Mouse (Mus musculus): ENCODE measurements at regions not wholly inside any gene's neighbourhood (a gene's known extent, or its start where the extent isn't known, plus 50 kb on each side); places are given as distances from the start of the nearest gene placed in this dataset.

DNA sequence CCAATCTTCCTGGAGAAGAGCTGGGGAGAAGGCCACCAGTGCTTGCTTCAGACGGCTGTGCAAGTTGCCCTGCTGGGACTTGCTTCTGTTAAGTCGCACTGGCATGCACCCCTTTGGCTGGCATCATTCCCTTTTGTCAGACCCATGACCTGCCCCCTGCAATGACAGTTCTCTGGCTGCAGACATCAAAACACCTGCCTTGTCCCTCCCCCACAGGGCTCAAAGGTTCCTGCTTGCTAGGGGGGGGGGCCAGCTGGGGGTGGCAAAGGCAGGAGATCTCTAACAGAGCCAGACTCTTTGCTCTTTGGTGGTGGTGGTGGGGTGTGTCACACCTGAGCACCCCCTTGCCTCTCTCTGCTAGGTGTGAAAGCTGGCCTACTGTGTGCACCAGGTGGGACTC is 154.5 kb downstream of the Trim29 start:
- no peak for DNase-seq (ENCODE audit: low read depth, low spot score)
- 21% methylated on average over 2 of the region's 2 CpGs for WGBS

- no peak for DNase-seq (ENCODE audit: low read depth, low spot score)
- WGBS = 45% methylated on average over 8 of the region's 8 CpGs
Measured at GRCm38 (mm10) chr9:43465731-43466330, 155.2 kb downstream of the Trim29 start.

DNA sequence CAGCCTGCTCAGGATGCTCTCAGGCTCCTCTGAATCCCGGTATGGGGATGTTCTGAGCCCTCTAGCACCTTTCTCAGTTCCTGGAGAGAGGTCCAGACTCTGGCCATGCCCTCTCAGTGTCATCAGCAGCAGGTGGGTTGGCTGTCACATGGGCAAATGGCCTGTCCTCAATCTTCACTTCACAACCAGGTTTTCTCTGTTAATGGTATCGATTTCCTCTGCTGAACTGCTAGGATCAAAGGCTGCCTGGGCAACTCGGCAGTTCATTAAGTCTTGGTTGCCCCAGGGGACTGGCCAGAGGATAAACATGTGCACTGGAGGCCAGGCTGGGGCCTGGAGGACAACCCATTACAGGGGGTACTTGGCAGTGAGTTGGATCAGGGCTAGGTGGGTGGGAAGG is 156.2 kb downstream of the Trim29 start:
- WGBS = 64% methylated on average over 3 of the region's 3 CpGs
- no peak for DNase-seq (ENCODE audit: low read depth, low spot score)

DNA sequence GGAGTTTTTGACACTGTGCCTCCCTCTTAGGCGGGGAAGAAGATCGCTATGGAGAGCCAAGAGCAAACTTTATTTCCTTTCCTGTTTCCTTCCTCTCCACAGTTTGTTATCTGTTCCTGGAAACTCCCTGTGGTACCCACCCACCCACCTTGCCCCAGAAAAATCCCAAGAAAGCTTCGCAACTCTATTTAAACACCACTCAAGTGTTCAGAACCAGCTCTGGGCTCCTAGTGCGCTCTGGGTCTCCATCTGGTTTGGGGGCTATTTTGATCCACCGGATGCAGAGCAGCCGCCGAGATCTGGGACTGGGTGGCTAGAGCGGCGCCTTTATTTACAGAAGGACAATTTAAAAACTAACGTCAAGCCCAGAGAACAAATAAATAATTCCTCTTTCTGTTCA is 158.6 kb downstream of the Trim29 start:
- DNase-seq (ENCODE audit: low read depth, low spot score) = no peak
- WGBS = 35% methylated on average over 10 of the region's 10 CpGs

DNA sequence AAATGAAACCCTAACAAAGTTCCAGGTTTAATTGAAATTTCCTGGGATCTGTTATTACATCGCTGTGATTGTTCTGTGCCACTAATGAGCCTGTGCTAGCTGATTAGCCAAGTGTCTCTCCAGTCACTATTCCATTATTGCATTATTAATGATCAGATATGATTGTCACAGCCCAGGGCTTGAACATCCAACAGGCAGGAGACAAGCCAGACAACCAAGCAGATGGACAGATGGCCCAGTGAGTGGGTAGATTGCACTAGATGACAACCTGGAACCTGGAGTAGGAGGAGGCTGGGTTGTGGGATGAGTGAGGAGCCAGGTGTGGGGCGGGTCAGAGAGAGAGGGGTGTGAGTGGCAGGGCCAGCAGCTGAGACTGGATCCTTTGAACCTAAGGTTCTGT is 161.6 kb downstream of the Trim29 start:
- DNase-seq (ENCODE audit: low read depth, low spot score) = no peak
- WGBS = 73% methylated on average over 2 of the region's 2 CpGs

GRCm38 (mm10) chr9:43473164-43473563 is 162.5 kb downstream of the Trim29 start:
- WGBS = 55% methylated on average over 1 of the region's 1 CpGs
- no peak for DNase-seq (ENCODE audit: low read depth, low spot score)

GRCm38 (mm10) chr9:43473601-43474302 is 163.1 kb downstream of the Trim29 start:
- no peak for DNase-seq (ENCODE audit: low read depth, low spot score)
- 65% methylated on average over 16 of the region's 16 CpGs for WGBS

- DNase-seq (ENCODE audit: low read depth, low spot score) = no peak
- 66% methylated on average over 4 of the region's 4 CpGs for WGBS
Measured at GRCm38 (mm10) chr9:43474303-43474643, 163.6 kb downstream of the Trim29 start.

DNA sequence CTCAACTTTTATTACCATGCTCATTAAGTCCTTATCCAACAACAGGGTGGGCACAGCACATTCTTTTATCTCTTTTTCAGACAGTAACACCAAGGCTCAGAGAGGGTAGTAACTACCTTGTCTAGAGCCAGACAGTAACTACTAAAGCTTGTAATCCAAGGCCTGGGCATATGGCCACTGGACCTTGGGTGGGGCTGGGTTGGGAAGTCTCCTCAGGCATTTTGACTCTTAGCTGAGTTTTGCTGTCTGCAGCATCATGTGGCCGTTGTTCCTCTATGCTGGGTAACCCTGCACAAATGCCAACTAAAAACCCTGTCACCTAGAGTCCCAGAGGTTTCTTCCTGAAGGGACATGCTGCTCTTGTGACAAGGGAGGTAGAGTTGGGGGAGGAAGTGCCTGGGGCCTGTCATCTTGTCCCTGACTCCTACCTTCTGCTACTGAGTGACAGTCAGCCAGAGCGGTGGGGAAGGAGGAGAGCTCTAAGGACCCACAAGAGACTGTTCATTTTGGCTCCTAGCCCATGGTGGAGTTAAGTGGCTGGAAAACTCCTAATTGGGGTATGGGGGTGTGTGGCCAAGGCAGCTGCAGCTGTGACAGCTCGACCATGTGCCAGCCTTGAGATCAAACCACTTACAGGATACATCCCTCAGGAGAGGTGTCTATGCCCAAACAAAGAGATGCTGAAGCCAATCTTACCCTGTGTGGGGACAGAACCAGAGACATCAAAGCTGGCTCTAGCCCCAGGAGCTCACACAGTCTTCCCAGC is 170.4 kb downstream of the Trim29 start:
- no peak for DNase-seq (ENCODE audit: low read depth, low spot score)
- 42% methylated on average over 3 of the region's 3 CpGs for WGBS

- 70% methylated on average over 11 of the region's 11 CpGs for WGBS
- no peak for DNase-seq (ENCODE audit: low read depth, low spot score)
Measured at GRCm38 (mm10) chr9:43482101-43483090, 171.7 kb downstream of the Trim29 start.

GRCm38 (mm10) chr9:43483195-43483594 is 172.5 kb downstream of the Trim29 start:
- no peak for DNase-seq (ENCODE audit: low read depth, low spot score)
- WGBS = 73% methylated on average over 2 of the region's 2 CpGs

- WGBS = 83% methylated on average over 2 of the region's 2 CpGs
- DNase-seq (ENCODE audit: low read depth, low spot score) = no peak
Measured at GRCm38 (mm10) chr9:43483906-43484305, 173.3 kb downstream of the Trim29 start.

DNA sequence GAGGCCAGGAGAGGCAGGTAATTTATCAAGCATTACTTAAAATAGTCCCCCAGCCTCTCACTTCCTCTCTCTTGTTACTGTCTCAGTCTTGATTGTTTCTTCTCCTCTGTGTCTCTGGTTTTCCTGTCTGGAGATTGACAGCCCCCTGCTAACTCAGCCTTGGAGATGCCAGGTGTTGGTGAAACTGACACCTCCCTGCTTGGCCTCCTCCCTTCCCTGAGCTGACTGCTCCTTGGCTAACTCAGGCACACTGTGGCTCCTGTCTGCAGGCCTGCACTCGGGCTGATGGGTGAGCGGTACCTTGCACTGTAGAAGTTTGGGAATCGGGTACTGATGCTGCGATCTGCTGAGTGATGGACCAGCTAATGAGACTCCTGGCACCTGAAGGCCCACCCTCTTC is 176.1 kb downstream of the Trim29 start:
- no peak for DNase-seq (ENCODE audit: low read depth, low spot score)
- 65% methylated on average over 4 of the region's 4 CpGs for WGBS

GRCm38 (mm10) chr9:43489205-43489604 is 178.6 kb downstream of the Trim29 start:
- WGBS = 60% methylated on average over 8 of the region's 8 CpGs

DNA sequence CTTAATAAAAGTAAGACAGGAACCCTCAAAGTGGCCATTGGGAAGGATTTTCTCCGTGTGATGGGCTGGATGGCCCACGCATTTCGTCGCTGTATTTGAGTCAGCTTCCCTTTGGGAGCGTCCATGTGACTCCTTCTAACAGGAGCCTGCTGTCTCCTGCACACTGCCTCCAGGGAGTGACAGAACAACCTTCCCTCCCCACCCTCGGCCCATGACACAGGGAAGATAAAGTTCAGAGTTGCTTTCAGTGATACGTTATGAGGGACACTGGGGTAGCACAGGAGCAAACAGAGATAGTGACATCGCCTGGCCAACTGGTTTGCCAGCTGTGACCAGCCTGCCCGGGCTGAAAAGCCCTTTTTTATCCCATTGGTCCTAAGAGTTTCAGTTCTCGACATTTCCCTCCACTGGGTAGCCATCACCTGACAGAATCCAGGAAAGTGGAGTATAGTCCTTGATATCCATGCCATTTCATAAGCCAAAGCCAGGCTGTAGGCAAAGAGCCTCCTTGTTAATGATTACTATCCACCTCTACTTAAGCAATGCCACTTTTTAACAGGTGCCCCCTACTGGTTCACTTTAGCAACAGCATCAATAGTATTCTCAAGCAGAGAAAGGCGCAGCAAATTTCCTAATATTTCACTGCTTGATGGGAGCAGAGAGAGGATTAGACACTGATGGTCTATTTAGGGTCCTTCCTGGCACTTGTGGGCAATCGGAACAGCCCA is 180.5 kb downstream of the Trim29 start:
- WGBS = 53% methylated on average over 12 of the region's 12 CpGs
- no peak for DNase-seq (ENCODE audit: low read depth, low spot score)

More at GRCm38 (mm10) chr9:43489205-43489604, 178.6 kb downstream of the Trim29 start:
- no peak for DNase-seq (ENCODE audit: low read depth, low spot score)

- DNase-seq (ENCODE audit: low read depth, low spot score) = no peak
- 26% methylated on average over 7 of the region's 7 CpGs for WGBS
Measured at GRCm38 (mm10) chr9:43492236-43493000, 181.8 kb downstream of the Trim29 start.

DNA sequence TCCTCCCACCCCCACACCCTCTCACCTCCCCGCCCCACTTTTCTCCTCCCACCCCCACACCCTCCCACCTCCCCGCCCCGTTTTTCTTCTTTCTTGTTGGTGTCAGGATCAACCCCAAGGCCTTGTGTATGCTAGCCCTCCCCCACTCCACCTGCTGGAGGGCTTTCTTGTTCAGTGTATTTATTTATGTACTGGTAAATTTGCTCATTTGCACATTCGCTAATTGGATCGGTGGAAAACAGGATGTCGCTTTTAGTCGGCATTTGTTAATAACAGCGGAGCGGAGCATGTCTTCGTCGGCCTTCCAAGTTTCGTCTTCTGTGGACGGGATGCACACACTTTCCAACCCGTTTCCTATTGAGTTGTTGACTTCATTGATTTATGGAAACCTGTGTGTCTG is 187.9 kb downstream of the Trim29 start:
- 64% methylated on average over 14 of the region's 14 CpGs for WGBS
- no peak for DNase-seq (ENCODE audit: low read depth, low spot score)

- DNase-seq (ENCODE audit: low read depth, low spot score) = no peak
- WGBS = 55% methylated on average over 14 of the region's 14 CpGs
Measured at GRCm38 (mm10) chr9:43504270-43504932, 193.8 kb downstream of the Trim29 start.
